Mouse (Mus musculus): Measurements from ENCODE around the gene Dpy19l1.

DNA sequence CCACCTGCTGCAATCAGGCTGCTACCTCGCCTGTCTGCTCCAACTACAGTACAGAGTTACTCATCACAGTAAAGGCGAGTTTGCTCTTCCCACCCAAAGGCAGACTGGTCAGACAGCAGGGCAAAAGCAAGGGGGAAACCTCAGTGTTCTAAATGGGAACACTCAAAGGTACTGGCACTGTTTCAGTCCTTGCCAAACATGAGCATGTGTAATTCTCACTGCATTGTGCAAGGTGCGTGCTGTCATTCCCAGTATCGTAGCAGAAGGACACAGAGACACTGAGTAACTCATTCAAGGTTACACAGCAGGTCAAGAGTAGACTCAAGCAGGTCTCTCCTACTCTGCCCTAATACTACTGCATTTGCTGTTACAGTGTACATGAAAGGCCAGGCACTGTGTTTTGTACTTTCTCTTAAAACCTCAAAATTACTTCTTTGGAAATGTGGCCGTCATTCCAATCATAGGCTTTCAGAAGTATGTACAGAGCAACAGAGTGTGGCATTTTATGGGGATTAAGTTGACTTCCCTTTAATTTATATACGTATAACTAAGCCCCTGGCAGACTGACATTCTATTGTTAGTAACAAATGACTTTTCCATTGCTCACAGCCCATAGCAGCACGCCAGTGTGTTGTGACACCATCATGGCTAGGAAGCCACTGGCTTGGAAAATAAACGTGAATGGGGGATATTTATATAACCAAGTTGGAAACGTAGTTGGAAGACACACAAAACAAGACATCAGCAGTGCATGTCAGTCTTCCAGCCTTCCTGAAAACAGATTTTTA, 10.5 kb upstream of the Dpy19l1 start:
- TF ChIP-seq CTCF (IDR thresholded peaks at IDR 0.05; ENCODE audit: insufficient read depth, low read length) = no peak
- TF ChIP-seq POLR2A (IDR thresholded peaks at IDR 0.05; ENCODE audit: borderline replicate concordance, extremely low read depth, low read depth, low read length) = no peak
